Mouse (Mus musculus): ENCODE data around the gene Senp6. TPM values are rescaled to one million over a fixed set of nuclear protein-coding genes. Genes with fewer than 3 reads are reported as not detected.

The Senp6 gene
- polyA plus RNA-seq, 1 experiment from 2014 or later, result 57.8 TPM

DNA sequence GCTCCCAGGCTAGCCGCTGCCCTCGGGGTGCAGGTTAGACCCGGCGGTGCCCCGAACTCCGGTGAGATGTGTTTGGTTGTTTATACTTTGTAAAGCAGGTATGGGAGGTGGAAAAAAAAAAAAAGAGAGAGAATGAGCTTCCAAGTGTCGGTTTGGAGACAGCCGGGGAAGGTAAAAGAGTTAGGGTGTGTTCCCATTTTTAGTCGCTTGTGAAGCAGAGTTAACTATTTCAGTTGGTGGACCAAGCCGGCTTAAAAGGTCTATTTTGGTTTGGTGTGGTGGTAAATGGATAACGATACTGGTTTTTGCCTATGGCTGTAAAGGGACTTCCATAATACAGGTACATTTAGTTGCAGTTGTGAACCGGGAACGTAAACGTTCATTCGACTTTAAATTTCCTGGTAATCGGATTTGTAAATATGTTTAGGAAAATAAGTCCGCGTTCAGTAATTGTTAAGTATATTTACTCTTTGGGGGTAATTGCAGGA lies 1.4 kb downstream of the Senp6 start:
- Histone ChIP-seq H3K9me3 (ENCODE audit: control insufficient read depth, low read length) (peaks cover 6% of the 10 kb centered on the region; the same call in 1 of the 2 replicates), H3K27ac (ENCODE audit: low read depth) (peak overlapping the region; percentile 100), H3K4me1 (replicated peaks; ENCODE audit: control insufficient read depth, insufficient read depth, low read length) (peaks cover 24% of the 10 kb centered on the region), H3K9ac (ENCODE audit: low read length) (peak overlapping the region; percentile 100), H3K27me3 (replicated peaks; ENCODE audit: control insufficient read depth, insufficient read depth, low read length) (no peaks in the 10 kb centered on the region), H3K36me3 (ENCODE audit: control insufficient read depth, insufficient read depth, low read length) (no peaks in the 10 kb centered on the region), H3K4me2 (ENCODE audit: low read length) (peak overlapping the region; percentile 53), H3K4me3 (ENCODE audit: low read depth, low read length) (peak overlapping the region; percentile 87)
- no peak for ATAC-seq (replicated peaks; ENCODE audit: low FRiP score, low TSS enrichment, low read depth)
- WGBS, result under 1% methylated on average over 18 of the region's 18 CpGs
- DNase-seq (ENCODE audit: low spot score), result no peak

DNA sequence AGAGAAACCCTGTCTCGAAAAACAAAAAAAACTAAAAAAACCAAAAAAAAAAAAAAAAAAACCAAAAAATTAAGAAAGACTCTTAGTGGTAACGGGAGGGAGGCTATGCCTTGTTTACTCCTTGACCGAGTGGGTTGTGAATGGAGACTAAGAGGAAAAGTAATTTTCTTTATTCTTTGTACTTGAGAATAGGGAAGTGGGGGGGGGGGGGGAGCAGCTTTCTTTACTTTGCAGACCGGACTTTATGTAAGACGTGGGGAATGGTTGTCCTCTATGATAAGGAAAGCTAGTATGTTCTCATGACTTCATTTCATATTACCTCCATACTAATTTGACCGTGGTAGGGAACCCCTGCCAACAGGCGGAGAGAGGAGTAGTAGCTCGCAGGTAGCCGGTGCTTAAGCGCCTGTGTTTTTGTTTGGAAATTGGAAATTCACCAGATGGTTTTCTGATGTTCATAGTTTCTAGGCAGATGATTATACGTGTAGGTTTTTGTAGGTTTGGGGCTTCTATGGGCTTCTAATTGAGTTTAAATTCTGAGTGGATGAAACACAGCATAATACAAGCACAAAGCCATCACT lies 2.1 kb downstream of the Senp6 start:
- WGBS, result 39% methylated on average over 11 of the region's 11 CpGs

DNA sequence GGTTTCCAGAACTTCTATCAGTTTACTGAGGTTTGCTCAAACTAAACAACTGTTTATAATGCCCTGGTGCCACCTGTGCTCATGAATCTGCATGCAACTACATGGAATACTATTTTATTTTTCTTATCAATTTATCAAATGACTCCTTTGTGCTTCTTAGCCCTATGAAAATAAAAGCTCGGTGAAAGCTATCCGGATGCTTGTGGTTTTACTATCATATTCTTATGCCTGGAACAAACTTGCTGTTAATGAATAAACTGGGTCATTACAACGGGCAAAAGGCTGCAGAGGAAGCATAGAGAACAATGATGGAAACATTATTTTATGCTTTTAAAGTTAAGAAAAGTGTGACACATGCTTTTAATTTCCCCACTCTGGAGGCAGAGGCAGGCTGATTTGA lies 3.3 kb downstream of the Senp6 start:
- Histone ChIP-seq H3K27ac (ENCODE audit: low read depth) (no peak overlapping the region), H3K4me2 (ENCODE audit: low read length) (no peak overlapping the region), H3K9me3 (ENCODE audit: control insufficient read depth, low read length) (peaks cover 1% of the 10 kb centered on the region; the same call in 1 of the 2 replicates), H3K27me3 (replicated peaks; ENCODE audit: control insufficient read depth, insufficient read depth, low read length) (no peaks in the 10 kb centered on the region), H3K36me3 (ENCODE audit: control insufficient read depth, insufficient read depth, low read length) (no peaks in the 10 kb centered on the region), H3K4me1 (replicated peaks; ENCODE audit: control insufficient read depth, insufficient read depth, low read length) (peaks cover 28% of the 10 kb centered on the region), H3K9ac (ENCODE audit: low read length) (no peak overlapping the region), H3K4me3 (ENCODE audit: low read depth, low read length) (no peak overlapping the region)
- ATAC-seq (replicated peaks; ENCODE audit: low FRiP score, low TSS enrichment, low read depth), result no peak
- no peak for DNase-seq (ENCODE audit: low spot score)
- WGBS, result 72% methylated on average over 3 of the region's 3 CpGs

More for the DNA sequence above, 2.1 kb downstream of the Senp6 start:
- Histone ChIP-seq H3K9me3 (ENCODE audit: control insufficient read depth, low read length) (peaks cover 6% of the 10 kb centered on the region; the same call in 1 of the 2 replicates), H3K9ac (ENCODE audit: low read length) (peak overlapping the region; percentile 100), H3K4me1 (replicated peaks; ENCODE audit: control insufficient read depth, insufficient read depth, low read length) (peaks cover 28% of the 10 kb centered on the region), H3K36me3 (ENCODE audit: control insufficient read depth, insufficient read depth, low read length) (no peaks in the 10 kb centered on the region), H3K4me2 (ENCODE audit: low read length) (peak overlapping the region; percentile 53), H3K4me3 (ENCODE audit: low read depth, low read length) (peak overlapping the region; percentile 87), H3K27me3 (replicated peaks; ENCODE audit: control insufficient read depth, insufficient read depth, low read length) (no peaks in the 10 kb centered on the region), H3K27ac (ENCODE audit: low read depth) (no peak overlapping the region)
- no peak for DNase-seq (ENCODE audit: low spot score)
- ATAC-seq (replicated peaks; ENCODE audit: low FRiP score, low TSS enrichment, low read depth), result no peak

DNA sequence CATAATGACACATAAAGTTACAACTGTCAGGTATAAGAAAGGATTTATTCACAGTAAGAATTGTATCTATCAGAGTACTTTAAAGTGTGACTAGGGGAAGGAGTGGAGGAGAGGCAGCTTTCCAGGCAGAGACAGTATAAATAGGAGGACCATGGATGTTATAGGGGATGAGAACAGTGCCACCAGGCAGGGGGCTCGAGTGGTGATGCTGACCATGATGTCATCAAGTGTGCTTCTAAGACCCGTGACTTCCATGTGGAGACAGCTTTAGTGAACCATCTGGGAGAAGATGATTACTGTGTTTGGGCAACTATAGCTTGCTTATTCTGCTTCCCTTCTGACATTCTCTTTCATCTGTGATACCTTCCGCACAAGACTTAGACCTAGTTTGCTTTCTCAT lies 4.9 kb downstream of the Senp6 start:
- 57% methylated on average over 3 of the region's 3 CpGs for WGBS
- no peak overlapping the region for H3K4me2 ChIP-seq (ENCODE audit: low read length)

DNA sequence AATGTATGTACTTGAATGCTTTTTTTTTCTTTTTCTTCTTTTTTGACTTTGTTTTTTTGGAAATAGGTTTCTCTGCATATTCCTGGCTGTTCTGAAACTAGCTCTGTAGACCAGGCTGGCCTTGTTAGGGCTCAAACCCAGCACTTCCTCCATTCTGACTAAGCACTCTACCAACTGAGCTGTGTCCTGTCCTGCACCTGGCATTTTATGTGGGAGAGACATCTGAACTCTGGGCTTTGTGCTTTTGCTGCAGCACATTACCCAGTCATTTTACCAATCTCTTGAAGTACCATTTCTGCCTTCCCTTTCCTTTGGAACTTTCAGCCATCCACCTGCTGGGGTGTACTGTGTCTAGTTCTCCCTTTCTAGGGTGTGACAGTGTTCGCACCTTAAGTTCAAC lies 7.4 kb downstream of the Senp6 start:
- no peak for DNase-seq (ENCODE audit: low spot score)
- ATAC-seq (replicated peaks; ENCODE audit: low FRiP score, low TSS enrichment, low read depth), result no peak
- H3K36me3 ChIP-seq (ENCODE audit: control insufficient read depth, insufficient read depth, low read length), result no peaks in the 10 kb centered on the region
- H3K4me2 ChIP-seq (ENCODE audit: low read length), result no peak overlapping the region
- H3K4me3 ChIP-seq (ENCODE audit: low read depth, low read length), result no peak overlapping the region
- no peaks in the 10 kb centered on the region for H3K27me3 ChIP-seq (replicated peaks; ENCODE audit: control insufficient read depth, insufficient read depth, low read length)
- no peaks in the 10 kb centered on the region for H3K9me3 ChIP-seq (ENCODE audit: control insufficient read depth, low read length)
- no peak overlapping the region for H3K9ac ChIP-seq (ENCODE audit: low read length)
- 84% methylated on average over 1 of the region's 1 CpGs for WGBS
- H3K27ac ChIP-seq (ENCODE audit: low read depth), result 0 out of 2 replicates have a peak overlapping the region, but pooled peaks have one; percentile 5
- H3K4me1 ChIP-seq (replicated peaks; ENCODE audit: control insufficient read depth, insufficient read depth, low read length), result peaks cover 24% of the 10 kb centered on the region

More for the DNA sequence above, 4.9 kb downstream of the Senp6 start:
- Histone ChIP-seq H3K9me3 (ENCODE audit: control insufficient read depth, low read length) (no peaks in the 10 kb centered on the region), H3K9ac (ENCODE audit: low read length) (no peak overlapping the region), H3K27me3 (replicated peaks; ENCODE audit: control insufficient read depth, insufficient read depth, low read length) (no peaks in the 10 kb centered on the region), H3K4me3 (ENCODE audit: low read depth, low read length) (no peak overlapping the region), H3K4me1 (replicated peaks; ENCODE audit: control insufficient read depth, insufficient read depth, low read length) (peaks cover 28% of the 10 kb centered on the region), H3K27ac (ENCODE audit: low read depth) (no peak overlapping the region), H3K36me3 (ENCODE audit: control insufficient read depth, insufficient read depth, low read length) (no peaks in the 10 kb centered on the region)
- no peak for DNase-seq (ENCODE audit: low spot score)
- no peak for ATAC-seq (replicated peaks; ENCODE audit: low FRiP score, low TSS enrichment, low read depth)

DNA sequence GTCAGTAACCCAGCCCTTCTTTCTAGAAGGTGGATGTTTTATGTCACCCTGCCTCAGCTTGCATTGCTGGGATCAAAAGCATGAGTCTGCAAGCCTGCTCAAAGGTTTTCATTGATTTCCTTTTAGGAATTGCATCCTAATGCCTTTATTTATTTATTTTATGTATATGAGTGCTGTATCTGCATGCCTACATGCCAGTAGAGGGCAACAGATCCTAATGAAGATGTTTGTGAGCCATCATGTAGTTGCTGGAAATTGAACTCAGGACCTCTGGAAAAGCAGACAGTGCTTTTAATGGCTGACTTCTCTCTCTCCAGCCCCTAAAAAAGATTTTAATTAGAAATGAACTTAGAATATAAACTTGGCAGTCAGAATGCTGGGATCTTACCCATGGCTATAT lies 8.2 kb downstream of the Senp6 start:
- Histone ChIP-seq H3K4me1 (replicated peaks; ENCODE audit: control insufficient read depth, insufficient read depth, low read length) (peaks cover 19% of the 10 kb centered on the region), H3K36me3 (ENCODE audit: control insufficient read depth, insufficient read depth, low read length) (no peaks in the 10 kb centered on the region), H3K9me3 (ENCODE audit: control insufficient read depth, low read length) (no peaks in the 10 kb centered on the region), H3K4me2 (ENCODE audit: low read length) (no peak overlapping the region), H3K9ac (ENCODE audit: low read length) (no peak overlapping the region), H3K27ac (ENCODE audit: low read depth) (no peak overlapping the region), H3K27me3 (replicated peaks; ENCODE audit: control insufficient read depth, insufficient read depth, low read length) (no peaks in the 10 kb centered on the region), H3K4me3 (ENCODE audit: low read depth, low read length) (no peak overlapping the region)
- ATAC-seq (replicated peaks; ENCODE audit: low FRiP score, low TSS enrichment, low read depth) (no peak), DNase-seq (ENCODE audit: low spot score) (no peak)

DNA sequence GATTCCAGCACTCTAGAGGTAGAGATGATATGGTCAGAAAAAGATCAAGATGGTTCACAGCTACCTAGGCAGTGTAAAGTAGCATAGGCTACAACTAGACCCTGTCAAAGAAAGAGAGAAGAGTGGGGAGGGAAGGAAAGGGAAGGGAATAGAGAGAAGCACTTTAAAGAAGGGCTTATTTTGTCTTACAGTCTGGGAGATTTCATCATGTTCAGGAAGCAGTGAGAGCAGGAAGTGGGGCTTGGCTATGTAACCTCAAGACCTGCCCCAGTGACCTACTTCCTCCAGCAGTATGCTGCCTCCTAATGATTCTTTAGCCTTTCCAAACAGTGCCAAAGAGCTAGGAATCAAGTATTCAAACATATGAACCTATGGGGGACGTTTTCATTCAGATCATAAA lies 14.2 kb downstream of the Senp6 start:
- 70% methylated on average over 1 of the region's 1 CpGs for WGBS
- H3K4me1 ChIP-seq (replicated peaks; ENCODE audit: control insufficient read depth, insufficient read depth, low read length), result peaks cover 17% of the 10 kb centered on the region

DNA sequence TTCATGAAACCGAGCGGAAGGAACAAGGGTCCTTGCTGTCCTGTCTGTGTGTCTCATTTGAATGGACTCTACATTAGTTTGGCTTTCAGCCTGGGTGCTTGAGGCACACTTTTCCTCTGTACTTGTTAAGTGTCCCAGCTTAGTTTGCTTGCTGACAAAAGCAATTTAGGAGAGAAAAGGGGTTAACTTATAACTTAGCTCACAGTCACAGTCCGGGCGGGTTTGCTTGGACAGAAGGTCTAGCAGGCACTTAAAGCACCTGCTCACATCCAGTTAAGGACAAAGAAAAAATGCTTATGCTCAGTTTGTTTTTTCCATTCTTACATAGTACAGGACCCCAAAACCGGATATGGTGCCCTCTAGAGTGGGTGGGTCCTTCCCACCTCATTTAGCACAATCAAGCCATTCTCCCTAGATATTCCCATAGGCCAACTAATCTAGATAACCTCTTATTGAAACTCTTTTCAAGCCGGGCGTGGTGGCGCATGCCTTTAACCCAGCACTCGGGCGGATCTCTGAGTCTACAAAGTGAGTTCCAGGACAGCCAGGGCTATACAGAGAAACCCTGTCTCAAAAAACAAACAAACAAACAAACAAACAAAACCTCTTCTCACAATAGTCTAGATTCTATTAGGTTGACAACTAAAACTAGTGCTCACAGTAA lies 17.9 kb downstream of the Senp6 start:
- peak overlapping the region; percentile 34; the same call in 1 of the 2 replicates for H3K27ac ChIP-seq (ENCODE audit: low read depth)
- 66% methylated on average over 10 of the region's 10 CpGs for WGBS
- no peak overlapping the region for H3K4me3 ChIP-seq (ENCODE audit: low read depth, low read length)
- no peaks in the 10 kb centered on the region for H3K27me3 ChIP-seq (replicated peaks; ENCODE audit: control insufficient read depth, insufficient read depth, low read length)
- DNase-seq (ENCODE audit: low spot score) (peak; percentile 53), ATAC-seq (replicated peaks; ENCODE audit: low FRiP score, low TSS enrichment, low read depth) (0 out of 2 replicates have a peak, but pooled peaks have one; percentile 28)
- no peaks in the 10 kb centered on the region for H3K9me3 ChIP-seq (ENCODE audit: control insufficient read depth, low read length)
- H3K4me1 ChIP-seq (replicated peaks; ENCODE audit: control insufficient read depth, insufficient read depth, low read length), result peaks cover 24% of the 10 kb centered on the region
- 0 out of 2 replicates have a peak overlapping the region, but pooled peaks have one; percentile 11 for H3K4me2 ChIP-seq (ENCODE audit: low read length)
- H3K9ac ChIP-seq (ENCODE audit: low read length), result no peak overlapping the region
- H3K36me3 ChIP-seq (ENCODE audit: control insufficient read depth, insufficient read depth, low read length), result no peaks in the 10 kb centered on the region

More for the DNA sequence above, 14.2 kb downstream of the Senp6 start:
- ATAC-seq (replicated peaks; ENCODE audit: low FRiP score, low TSS enrichment, low read depth), result no peak
- H3K4me2 ChIP-seq (ENCODE audit: low read length), result no peak overlapping the region
- no peaks in the 10 kb centered on the region for H3K27me3 ChIP-seq (replicated peaks; ENCODE audit: control insufficient read depth, insufficient read depth, low read length)
- no peaks in the 10 kb centered on the region for H3K9me3 ChIP-seq (ENCODE audit: control insufficient read depth, low read length)
- no peak overlapping the region for H3K27ac ChIP-seq (ENCODE audit: low read depth)
- H3K9ac ChIP-seq (ENCODE audit: low read length), result no peak overlapping the region
- H3K36me3 ChIP-seq (ENCODE audit: control insufficient read depth, insufficient read depth, low read length), result no peaks in the 10 kb centered on the region
- DNase-seq (ENCODE audit: low spot score), result no peak
- H3K4me3 ChIP-seq (ENCODE audit: low read depth, low read length), result no peak overlapping the region

Data from intestine, embryonic 14.5 days (tissue).